Mouse (Mus musculus) adrenal gland, postnatal 4 days (tissue): ENCODE measurements at regions not wholly inside any gene's neighbourhood (a gene's known extent, or its start where the extent isn't known, plus 50 kb on each side); places are given as distances from the start of the nearest gene placed in this dataset.

ENCODE experiments used
- DNase-seq, 2 experiments: peaks; one replicate each; pipeline ENCODE4 v3.0.0; 2021 to 2022; ENCODE audit warnings: low spot score in 2 of 2, mixed read lengths in 2 of 2

- no peak for DNase-seq
Observed at GRCm38 (mm10) chr13:32544986-32545740, 206.6 kb upstream of the Gmds start.

DNA sequence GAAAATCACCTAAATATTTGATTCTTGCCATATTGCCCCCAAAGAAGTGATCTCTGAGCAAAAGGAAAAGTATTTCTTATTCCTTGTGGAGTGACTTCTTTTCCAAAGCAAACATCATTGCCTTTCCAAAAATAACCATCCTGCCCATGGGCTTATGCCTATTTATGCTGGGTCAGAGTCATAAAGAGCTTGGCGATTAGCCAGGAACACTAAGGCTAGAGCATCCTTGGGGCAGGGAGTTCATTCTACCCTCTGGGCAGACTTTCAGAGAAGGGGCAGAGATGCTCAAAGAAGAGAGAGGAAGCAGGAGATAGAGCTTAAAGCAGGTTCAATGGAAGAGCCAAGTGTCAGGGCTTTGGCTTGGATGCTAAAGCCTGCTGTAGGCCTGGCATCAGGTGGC, 203.1 kb upstream of the Gmds start:
- no peak for DNase-seq

- no peak for DNase-seq
Observed at GRCm38 (mm10) chr13:32536241-32536640, 197.7 kb upstream of the Gmds start.

DNA sequence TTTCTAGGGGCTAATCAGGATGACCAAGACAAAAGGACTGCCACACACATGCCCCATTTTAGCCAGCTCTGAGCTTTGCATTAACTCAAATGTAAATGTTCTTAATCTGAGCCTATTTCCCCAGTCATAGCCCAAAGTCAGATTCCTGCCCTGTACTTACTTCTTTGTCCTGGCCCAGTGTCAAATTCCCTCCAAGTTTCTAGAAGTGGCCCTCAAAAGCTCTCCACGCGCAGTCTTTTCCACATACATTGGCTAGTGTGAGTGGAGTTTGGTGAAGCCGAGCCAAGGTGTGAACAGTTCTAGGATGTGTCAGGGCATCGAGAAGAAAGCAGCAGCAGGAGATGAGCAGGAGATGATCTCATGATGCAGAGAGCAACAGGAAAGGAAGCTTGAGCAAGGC, 197.1 kb upstream of the Gmds start:
- DNase-seq = no peak

GRCm38 (mm10) chr13:32530926-32531512, 192.5 kb upstream of the Gmds start:
- no peak for DNase-seq

DNA sequence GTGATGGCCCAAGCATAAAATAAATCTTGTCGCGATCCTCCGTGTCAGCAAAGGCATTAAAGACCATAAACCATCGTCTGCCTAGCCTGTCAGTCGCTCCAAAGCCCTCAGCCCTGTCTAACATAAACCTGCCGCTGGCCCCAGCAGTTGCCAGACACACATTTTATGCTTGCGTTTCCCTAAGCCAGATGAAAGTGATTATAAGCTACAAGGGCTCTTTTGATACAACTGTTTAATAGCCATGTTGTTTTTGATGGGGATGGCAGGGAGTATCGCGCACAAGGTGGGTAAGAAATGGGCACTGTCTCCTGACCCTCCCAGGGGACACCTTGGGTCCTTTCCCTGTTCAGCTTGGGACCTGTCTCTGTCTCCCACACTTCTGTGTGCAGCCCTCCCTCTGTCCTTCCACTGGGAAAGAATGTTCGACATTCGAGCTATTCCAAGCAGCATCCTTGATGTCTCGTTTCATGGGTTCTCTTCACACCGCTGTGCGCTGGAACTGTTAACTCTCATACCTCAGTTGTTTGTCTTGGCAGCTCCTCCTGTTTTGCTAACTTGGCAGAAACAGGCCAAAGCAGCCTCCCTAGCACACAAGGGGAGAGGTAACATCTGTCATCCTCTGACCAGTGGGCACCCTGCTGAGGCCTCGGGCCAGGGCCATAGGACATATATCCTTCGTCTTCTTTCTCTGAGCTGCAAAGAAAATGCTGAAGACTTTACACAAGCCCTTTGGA, 180.2 kb upstream of the Gmds start:
- no peak for DNase-seq

- DNase-seq = no peak
Observed at GRCm38 (mm10) chr13:32517514-32517913, 179.0 kb upstream of the Gmds start.

- DNase-seq = no peak
Observed at GRCm38 (mm10) chr13:32509231-32510023, 170.9 kb upstream of the Gmds start.

DNA sequence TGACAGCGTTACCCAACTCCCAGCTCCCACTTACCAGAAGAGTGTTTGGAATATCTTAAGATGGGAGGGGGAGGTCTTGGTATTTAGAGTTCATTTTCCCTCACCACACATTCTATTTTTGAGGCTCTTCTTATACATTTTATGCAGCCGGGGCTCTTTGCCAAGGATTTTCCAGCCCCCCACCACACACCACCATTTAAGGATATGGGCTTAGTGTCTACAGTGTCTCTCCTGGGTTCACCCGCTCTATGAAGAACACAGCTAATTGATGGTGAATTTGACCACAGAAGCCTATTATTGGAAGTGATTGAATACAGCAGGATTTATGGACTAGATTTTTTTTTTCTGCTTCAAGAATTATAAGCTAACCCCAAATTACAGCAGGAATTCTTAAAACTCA, 169.9 kb upstream of the Gmds start:
- DNase-seq = no peak

DNA sequence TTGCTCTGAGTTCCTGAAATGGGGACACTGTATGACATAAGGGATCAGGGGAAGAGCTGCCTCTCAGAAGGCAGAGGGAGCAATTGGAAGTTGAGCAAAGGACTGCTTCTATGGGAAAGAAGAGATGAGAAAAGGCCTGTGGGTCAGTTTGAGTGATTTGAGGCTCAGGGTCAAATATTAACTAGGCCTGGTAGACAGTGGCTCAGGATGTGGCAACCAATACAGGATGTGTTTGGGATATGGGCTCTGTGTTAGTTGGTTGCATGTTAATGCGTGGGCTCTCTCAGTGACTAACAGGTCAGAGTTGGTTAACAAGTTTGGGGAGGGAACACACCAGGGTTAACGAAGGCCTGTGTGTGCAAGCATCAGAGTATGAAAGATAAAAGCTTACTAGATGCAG, 169.3 kb upstream of the Gmds start:
- DNase-seq = no peak

- no peak for DNase-seq
Observed at GRCm38 (mm10) chr13:32498205-32498790, 159.8 kb upstream of the Gmds start.

DNA sequence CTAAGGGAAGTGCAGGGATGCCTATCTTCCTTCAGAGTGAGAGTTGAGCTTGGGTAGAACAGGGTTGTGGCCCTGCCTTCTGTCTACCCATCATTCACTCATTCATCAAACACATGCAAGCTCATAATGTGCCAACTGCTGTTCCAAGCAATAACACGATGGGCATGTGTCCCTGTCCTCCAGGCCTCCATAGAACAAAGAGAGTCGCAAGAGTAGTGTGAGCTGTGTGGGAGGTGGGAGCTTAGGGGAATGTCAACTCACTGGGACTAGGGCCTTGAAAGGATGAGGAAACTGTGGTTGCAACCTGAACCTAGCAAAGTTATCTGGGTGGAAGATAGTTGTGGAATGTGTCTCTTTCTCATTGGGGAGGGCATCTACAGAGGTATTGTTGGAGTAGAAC, 157.7 kb upstream of the Gmds start:
- no peak for DNase-seq

DNA sequence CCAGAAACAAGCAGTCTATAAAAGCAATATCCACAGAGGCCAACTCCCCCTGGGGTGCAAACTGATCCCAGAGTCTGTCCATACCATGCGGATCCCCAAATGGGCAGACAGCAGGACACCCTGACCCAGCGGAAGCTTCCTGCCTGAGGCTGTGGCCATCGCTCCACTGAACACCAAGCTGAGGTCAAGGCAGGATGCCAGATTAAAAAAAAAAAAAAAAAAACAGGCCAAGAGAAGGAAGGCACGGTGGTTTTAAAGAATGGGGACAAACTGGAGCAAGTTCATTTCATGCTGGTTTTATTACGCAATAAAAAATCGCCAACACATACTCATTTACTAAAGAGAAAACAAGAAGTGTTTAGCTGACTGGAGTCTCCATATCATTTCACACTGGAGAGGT, 156.5 kb upstream of the Gmds start:
- DNase-seq = no peak

- no peak for DNase-seq
Observed at GRCm38 (mm10) chr13:32493806-32494205, 155.3 kb upstream of the Gmds start.

DNA sequence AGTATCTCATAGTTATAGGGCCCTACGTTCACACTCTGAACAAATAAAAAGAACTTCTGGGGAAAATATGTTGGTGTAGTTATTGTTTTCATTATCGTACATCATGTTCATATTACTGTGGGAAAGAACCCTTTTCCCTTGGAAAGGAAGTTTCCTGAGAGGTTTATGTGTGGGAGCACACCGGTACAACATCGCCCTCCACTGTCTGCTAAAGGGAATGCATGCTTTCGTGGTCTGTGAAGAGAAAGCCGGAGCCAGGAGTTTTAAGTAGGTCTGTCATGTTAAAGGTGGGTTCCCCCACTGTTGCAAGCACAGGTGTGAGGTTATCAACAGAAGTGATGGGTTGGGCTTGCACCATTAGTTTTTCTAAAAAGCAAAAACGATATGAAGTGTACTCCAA, 154.8 kb upstream of the Gmds start:
- peak in 1 of 2 experiments; percentile 17 for DNase-seq

DNA sequence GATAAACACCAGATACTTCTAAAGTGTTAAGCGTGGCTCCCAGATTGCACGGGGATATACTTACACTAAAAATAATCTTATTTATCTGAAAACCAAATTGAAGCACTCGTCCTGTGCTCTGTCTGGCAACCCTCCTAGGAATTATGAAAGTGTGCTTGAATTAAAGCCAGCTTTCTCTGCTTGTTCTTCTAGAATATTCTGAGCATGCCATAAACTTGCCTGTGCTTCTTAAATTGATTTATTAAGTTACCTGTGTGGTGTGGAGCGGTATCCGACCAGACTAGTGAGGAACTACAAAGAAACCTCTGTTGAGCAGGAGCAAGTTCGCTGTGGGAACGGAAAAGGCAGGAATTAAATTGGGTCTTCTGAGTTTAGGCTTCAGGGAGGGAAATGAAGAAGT, 154.0 kb upstream of the Gmds start:
- DNase-seq = no peak

DNA sequence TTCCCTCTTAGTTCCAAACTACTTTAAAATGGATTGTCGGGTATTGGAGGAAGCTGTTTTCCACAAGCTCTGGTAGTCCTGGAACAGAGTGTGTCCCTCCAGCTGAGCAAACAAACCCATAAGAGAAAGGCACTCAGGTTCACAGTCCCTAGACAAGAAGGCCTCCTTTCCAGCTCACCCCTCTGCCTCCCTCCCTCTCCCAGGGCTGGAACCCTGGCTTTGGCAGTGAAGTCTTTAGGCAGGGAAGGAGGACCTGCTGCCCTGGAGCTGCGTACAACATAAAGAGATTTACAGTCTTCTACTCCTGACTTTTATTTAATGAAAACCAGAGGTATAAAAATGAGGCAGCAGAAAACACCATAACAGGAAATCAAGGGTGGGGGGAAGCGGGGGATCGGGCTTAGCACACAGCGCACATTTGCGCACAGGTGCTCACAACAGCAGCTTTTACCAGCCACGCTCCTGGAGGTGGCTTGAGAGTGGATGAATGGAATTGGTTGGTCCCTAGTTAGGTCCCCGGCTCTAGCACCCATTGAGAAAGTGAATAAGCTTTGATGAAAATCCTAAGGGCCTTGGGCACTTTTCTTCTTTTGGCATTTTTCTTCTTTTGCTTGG, 143.0 kb upstream of the Gmds start:
- DNase-seq = no peak

- DNase-seq = no peak
Observed at GRCm38 (mm10) chr13:32480029-32480428, 141.5 kb upstream of the Gmds start.

DNA sequence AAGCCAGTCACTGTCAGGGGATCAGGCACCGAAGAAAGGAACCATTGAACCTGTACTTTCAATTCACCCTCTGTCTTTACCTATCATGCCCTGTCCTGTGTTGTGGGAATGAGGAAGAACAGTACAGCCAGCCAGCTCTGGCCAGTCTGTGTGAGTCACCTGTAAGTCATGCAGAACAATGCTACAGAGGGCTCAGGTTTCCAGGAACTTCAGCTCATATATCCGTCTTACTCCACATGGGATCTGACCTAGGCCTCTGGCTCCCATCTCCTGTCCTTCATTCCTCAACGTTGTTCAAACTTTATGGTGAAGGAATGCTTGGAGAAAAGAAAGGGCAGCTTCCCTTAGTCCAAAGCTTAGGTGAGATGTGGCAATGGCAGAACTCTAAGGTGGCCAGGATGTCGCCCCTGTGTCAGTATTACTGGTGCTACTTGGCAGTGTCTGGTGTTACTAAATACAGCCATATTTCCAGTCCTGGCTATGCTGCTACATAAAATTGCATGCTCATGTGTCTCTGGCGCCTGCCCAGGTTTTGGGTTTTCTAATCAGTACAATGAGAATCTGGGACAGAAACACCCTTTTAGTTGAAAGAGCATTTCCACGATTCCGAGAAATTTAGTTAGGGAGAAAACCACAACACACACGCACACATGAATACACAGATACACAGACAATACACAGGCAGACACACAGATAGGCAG, 140.7 kb upstream of the Gmds start:
- no peak for DNase-seq

GRCm38 (mm10) chr13:32465787-32466186, 127.2 kb upstream of the Gmds start:
- DNase-seq = no peak
